Mouse (Mus musculus): ENCODE measurements around the gene Shb.
"Not testable (repeated sequence)": the region's sequence is repeated elsewhere in the genome, so short reads cannot be mapped to it uniquely, and the experiment has no call there.

GRCm38 (mm10) chr4:45396211-45396610, 136.1 kb downstream of the Shb start:
- TF ChIP-seq CTCF (IDR thresholded peaks at IDR 0.05; ENCODE audit: borderline replicate concordance, insufficient read depth, low read length); POLR2A (IDR thresholded peaks at IDR 0.05; ENCODE audit: low read depth, low read length): not testable (repeated sequence)

Measured in embryonic fibroblast, embryonic 13.5 days (primary cell).